Mouse (Mus musculus) kidney, adult 18-20 months (tissue): ENCODE measurements around the gene Ankra2.

Experiments
- DNase-seq: peaks from one replicate; pipeline ENCODE4 v3.0.0; 2021

Ankra2 gene

DNA sequence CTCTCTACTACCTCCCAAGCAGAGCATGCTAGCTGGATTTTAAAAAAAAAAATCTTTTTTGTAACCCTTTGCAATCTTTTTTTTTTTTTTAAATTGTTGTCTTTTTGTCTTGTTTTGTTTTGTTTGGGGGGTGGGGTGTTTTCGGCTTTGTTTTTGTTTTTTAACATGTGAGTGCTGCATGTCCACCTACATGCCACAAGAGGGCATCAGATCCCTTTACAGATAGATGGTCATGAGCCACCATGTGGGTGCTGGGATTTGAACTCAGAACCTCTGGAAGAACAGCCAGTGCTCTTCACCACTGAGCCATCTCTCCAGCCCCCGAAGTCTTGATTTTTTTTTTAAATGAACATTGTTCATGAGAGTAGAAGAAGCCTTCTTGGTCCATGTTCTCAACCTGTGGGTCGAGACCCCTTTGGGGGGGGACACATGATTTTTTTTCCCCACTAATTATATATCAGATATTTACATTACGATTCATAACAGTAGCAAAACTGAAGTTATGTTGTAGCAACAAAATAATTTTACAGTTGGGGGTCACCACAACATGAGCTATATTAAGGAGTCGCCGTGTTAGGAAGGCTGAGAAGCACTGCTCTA lies 35.1 kb downstream of the Ankra2 start:
- DNase-seq = no peak

DNA sequence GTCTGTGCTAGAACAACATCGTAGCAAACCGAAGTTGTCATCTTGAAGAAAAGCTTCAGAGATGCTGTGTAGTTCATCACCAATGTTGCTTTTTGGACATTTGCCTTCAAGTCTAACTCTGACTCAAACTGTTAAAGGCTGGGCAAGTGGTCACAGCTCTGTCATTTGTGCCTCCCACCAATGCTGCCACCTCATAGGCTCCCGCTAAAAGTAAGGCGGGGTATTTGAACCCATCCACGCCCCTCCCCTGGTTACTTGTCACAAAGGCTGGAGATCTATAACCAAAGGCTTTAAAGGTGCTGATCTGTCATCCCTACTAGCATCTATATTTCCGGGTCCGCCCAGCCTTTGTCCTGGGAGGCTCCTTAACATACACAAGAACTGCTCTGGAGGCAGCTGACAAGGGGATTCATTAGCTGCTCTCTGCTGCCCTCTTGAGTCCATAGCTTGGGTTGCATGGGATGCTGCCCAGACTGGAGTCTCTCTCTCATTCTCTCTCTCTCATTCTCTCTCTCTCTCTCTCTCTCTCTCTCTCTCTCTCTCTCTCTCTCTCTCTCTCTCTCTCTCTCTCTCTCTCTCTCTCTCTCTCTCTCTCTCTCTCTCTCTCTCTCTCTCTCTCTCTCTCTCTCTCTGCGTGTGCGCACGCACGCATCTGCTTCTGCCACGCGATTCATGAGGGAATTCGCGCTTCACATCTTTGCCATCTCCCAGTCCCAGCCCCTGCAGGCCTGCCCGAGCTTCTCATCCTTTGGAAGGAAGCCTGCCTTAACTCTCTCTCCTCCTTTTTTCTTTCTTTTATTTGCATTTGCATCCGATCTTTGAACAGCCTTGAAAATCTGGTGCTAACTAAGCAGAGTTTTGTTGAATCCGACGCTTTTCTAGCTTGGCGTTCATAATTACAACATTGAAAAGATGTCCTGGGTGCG lies 36.2 kb downstream of the Ankra2 start:
- DNase-seq = peak; percentile 73

DNA sequence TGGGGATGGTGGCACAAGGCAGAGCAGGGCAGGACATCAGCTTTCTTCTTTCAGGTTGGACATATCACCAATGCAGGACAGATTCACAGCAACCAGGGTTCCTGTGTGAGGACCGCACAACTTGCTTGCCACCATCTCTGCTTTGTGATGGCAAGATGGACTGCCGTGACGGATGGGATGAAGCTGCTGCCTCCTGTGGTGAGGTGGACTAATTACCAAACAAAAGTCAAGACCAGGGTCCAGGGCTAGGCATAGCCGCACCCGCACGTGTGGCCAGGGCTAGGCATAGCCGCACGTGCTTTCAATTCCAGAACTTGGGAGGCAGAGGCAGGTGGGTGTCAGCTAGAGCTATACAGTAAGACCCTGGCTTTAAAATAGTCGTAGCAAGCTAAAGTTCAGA lies 42.4 kb downstream of the Ankra2 start:
- no peak for DNase-seq

DNA sequence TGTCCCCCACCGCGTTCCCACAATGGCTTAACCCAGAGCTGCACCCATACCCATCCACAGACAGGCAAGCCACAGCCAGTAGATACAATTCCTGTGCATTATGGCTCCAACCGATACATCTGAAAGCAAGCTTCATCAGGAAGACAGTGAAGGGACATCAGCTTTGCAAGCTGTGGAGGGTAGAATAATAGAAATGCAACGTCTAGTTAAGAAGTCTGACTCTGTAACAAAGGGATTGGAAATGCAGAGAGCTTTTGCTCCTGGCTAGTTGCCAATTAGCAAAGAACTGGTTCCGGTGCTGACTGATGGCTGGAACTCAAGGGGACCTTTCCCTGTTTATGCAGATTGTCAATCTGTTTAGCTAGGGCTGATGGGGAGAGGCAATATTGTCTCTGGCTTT lies 43.5 kb downstream of the Ankra2 start:
- DNase-seq = no peak

DNA sequence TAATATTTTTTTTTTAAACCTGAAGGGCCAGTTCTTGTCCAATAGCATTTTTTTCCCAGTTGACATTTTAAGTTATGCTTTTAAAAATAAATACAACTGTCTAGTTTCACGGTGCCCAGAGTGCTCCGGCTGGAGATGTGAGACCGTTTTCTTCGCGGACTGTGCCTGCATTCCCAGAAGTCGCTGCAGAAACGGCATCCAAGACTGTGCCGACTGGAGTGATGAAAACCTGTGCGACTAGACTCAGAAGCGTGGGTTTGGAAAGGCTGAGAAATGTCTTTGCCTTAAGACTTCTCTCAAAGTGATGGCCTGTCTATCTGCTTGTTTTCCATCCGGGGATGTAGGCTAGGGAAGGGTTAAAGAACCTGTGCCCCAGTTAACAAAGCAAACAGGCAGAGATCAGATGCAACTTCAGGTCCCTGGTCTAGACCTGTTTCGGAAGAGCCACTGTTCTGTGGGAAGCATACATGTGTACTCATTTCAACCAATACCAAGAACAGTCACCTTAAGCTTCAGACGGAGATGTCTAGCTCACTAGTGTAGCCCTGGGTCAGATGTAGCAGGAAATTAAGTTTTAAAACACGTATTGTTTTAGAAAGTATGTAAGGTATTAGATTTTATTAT lies 44.1 kb downstream of the Ankra2 start:
- DNase-seq = no peak

DNA sequence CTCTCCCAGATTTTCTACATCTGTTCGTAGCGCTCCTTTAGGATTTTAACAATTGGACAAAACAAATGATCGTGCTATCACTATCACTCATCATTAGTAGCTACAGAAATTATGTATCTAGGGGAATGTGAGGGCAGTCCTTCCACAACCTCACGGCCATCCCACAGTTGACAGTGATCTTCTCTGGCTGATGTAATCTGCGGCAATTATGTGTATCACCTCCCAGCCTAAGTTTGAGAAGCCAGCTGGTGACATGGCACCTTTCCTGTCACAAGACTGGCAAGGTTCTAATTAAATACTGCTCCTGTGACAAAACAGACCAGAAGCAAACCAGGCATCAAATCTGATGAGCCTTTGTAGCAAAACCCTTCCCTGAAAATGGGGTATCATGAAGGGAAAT lies 45.1 kb downstream of the Ankra2 start:
- no peak for DNase-seq

DNA sequence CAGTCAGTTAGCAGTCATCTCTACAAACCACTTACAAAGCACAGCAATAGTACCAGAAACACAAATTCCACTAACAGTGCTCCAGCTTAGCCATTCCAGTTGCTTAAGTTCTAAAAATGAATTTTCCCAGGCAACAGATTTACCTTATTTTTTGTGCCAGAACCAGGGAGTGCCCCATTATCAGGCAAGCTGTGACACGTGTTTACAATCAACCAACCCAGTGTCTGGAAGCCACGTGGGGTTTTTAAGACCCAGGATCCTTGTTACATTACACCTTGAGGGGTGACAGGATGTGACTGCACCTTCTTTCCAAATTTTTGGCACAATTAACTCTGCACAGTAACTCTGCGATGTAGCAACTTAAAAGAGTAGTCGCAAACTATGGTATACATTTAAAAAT lies 45.9 kb downstream of the Ankra2 start:
- no peak for DNase-seq

DNA sequence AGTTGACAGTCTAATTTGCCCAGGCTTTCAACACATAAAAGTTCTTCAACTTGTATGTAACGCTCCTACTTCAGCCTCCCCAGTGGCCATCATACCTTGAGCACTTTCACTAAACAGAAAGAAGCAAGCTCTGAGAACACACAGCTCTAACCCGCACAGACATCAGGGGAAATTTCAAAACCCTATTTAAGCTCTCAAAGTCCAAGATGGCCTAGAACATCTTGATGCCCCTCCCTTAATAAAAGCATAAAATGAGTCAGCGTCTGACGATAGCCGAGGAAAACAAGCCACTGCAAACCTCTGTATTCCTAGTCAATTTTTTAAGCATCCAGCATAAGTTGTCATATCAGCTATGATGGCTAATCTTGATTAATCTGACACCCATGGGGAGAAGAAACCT lies 48.7 kb downstream of the Ankra2 start:
- no peak for DNase-seq

DNA sequence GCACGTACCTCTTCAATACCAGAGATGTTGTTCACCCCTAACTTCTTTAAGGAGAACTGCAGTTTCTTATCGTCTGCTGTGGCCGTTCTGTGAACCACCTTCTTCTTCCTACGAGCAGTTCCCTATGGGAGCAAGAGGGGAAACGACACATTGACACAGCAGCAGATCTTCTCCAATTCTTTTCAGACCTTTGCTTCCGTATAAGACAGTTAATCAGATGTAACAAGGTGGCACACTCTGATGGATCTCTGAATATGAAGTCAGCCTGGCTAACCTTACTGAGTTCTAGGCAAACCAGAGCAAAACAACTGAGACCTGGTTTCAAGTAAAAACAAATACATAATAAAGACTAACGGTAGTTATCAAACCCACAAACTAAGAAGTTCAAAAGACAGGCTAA lies 50.8 kb downstream of the Ankra2 start:
- DNase-seq = no peak

DNA sequence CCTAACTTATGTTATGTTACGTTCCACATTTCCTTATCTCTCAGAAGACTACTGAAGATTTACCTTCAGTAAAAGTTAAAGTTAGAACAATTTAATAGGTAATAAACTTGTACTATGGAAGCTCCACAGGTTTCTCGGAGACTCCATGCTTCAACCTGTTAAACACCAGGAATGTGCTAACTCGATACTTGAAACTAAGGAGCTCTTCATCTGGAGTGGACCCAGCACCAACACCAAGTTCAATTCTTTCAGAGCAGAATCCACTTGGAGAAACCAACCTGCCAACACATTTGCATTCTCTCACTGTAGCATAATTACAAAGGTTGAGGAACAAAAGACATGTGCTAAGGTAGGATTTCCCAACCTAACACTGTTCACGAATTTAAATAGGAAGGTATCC lies 52.2 kb downstream of the Ankra2 start:
- no peak for DNase-seq

DNA sequence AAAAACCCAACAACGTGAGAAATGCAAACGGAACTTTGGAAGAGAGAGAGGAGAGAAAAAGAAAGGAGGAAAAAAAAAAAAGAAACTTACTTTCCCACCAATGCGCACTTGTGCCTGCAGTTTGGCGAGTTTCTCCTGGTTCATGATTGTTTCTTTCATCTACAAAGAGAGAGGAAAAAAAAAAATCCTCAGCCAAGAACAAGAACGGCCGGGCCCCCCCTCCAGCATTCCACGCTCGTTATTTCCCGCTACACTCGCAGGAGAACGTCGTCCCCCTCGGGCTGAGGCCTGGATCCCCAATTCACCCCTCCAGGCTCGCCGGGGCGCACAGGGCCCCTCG lies 53.2 kb downstream of the Ankra2 start:
- DNase-seq = no peak

DNA sequence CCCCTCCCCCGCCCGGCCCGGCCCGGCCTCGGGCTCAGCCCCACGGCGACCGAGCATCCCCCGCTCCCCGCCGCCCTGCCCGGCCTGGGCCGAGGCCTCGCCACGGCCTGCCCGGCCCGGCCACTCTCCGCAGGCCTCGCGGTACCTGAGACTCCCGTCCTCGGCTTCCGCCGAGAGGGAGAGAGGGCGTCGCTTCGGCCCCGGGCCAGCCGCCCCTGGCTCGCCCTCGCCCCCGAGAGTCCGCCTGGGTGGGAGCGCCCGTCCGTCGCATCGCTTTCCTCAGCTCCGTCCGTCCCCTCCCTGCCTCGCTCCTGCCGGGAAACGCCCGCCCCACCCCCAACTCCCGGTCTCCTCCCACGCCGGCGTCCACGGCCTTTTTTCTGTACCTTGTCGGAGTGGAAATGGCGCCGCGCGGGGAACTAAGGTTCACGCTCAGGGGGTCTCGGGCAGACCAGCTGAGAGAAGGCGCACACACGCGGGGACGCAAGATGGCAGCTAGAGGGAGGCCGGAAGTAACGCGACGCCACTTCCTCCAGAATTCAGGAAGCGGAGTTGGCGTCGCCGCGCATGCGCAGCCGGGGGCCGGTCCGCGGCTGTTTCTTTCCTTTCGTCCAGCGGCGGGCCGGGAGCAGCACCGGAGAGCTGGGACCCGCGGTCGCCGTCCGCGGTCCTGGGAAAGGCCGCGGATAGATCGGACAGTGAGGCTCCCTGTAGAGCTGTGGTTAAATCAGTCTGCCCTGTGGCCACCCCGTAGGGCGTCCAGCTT lies 53.8 kb downstream of the Ankra2 start, which contains the start of gene Btf3:
Gene Btf3, minus strand, starts transcription at position 527 of the 766 bp plus-strand sequence.
- peak; percentile 94 for DNase-seq

DNA sequence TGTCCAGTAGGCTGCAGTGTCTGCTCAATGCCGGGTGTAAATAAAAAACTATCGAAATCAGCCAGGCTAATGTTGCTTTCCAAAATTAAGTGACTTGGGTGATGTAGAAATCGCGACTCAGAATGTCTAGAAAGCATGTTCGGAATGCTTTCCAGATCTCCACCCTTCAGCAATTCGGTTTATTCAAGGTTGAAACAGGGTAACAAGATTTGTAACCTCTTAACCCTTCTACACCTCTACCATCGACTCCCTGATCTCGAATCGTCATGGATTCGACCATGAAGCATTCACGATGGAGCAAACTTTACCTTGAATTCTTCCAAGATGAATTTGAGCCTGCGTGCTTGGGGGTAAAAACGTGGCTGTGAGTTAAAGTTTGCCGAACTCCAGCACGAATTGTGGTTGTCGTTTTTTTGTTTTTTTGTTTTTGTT lies 54.4 kb downstream of the Ankra2 start:
- no peak for DNase-seq

DNA sequence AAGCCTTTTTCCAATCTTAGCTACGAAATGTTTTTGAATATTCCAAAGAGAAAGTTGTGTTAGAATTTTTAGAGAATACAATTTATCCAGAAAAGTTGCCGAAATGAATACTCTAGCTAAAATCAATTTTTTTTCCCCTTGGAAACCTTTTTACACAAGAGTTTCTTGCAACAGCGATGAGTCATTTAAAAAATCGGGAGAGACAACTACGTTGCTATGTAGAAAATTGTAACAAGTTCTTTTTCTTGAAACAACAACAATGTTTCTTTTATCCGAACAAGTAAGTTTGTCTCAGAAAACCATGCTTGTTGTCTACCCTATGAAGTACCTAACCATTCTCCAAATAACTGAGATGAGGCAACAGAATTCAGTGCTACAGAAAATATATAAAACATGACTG lies 55.0 kb downstream of the Ankra2 start:
- no peak for DNase-seq
